Mouse (Mus musculus): ENCODE data around the gene Slc5a5. TPM values are rescaled to one million over a fixed set of nuclear protein-coding genes. Genes with fewer than 3 reads are reported as not detected.
A peak's percentile ranks its signal among the peaks of the same experiment; 100 is the strongest.

The Slc5a5 gene
- polyA plus RNA-seq, 1 experiment from 2014 or later, result 0.09 TPM

GRCm38 (mm10) chr8:70872643-70873363, 19.8 kb downstream of the Slc5a5 start:
- ATAC-seq (ENCODE audit: insufficient number of reproducible peaks, low FRiP score, low TSS enrichment, low read depth), result no peak
- Histone ChIP-seq H3K27ac (replicated peaks; ENCODE audit: low read depth, low read length) (peak overlapping the region; percentile 56; the same call in 1 of the 2 replicates), H3K4me1 (ENCODE audit: control insufficient read depth, insufficient read depth, low read length) (peaks cover 14% of the 10 kb centered on the region), H3K4me3 (ENCODE audit: low read depth, low read length) (peak overlapping the region; percentile 83), H3K4me2 (ENCODE audit: low read depth, severe bottlenecking) (peak overlapping the region; percentile 75), H3K27me3 (ENCODE audit: control insufficient read depth, insufficient read depth, low read length) (no peaks in the 10 kb centered on the region), H3K36me3 (ENCODE audit: control insufficient read depth, insufficient read depth, low read length) (no peaks in the 10 kb centered on the region; the same call in 1 of the 2 replicates), H3K9me3 (ENCODE audit: control insufficient read depth, low read length) (no peaks in the 10 kb centered on the region), H3K9ac (ENCODE audit: low read length) (peak overlapping the region; percentile 67)
- 8% methylated on average over 30 of the region's 31 CpGs for WGBS
- DNase-seq (ENCODE audit: low spot score), result no peak

DNA sequence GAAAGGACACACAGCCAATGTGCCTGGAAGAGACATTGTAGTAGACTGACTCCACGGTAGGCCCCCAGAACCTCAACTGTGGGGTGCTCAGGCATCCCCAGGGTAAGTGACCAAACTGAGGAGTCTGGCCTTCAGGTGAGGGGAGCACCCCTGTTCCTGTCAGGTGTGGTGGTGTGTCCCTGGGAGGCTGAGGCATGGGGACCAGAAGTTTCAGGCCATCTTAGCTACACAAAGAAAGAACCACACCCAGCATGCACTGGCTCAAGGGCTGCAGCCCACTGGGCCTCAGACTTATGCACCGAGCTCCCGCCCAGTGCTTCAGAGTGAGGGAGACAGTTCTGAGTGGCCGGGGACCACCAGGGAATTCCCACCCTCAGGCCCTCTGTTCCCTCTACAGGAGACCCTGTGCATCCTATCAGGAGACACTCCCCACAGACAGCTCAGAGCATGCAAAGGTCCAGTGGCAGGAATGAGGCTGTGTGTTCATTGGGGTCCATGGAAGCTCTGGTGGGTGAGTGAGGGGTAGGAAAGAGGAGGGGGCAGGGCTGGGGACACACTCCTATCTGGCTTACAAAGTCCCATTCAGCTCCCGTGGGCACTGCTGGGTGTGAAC, 21.3 kb downstream of the Slc5a5 start:
- ATAC-seq (ENCODE audit: insufficient number of reproducible peaks, low FRiP score, low TSS enrichment, low read depth) (no peak), DNase-seq (ENCODE audit: low spot score) (no peak)
- no peak overlapping the region for H3K4me2 ChIP-seq (ENCODE audit: low read depth, severe bottlenecking)
- H3K9me3 ChIP-seq (ENCODE audit: control insufficient read depth, low read length), result no peaks in the 10 kb centered on the region
- WGBS, result 87% methylated on average over 5 of the region's 5 CpGs
- H3K9ac ChIP-seq (ENCODE audit: low read length), result no peak overlapping the region
- no peak overlapping the region for H3K27ac ChIP-seq (replicated peaks; ENCODE audit: low read depth, low read length)
- no peak overlapping the region for H3K4me3 ChIP-seq (ENCODE audit: low read depth, low read length)
- no peaks in the 10 kb centered on the region; the same call in 1 of the 2 replicates for H3K36me3 ChIP-seq (ENCODE audit: control insufficient read depth, insufficient read depth, low read length)
- H3K4me1 ChIP-seq (ENCODE audit: control insufficient read depth, insufficient read depth, low read length), result peaks cover 14% of the 10 kb centered on the region
- no peaks in the 10 kb centered on the region for H3K27me3 ChIP-seq (ENCODE audit: control insufficient read depth, insufficient read depth, low read length)

GRCm38 (mm10) chr8:70869601-70870041, 22.9 kb downstream of the Slc5a5 start:
- Histone ChIP-seq H3K9ac (ENCODE audit: low read length) (no peak overlapping the region), H3K4me2 (ENCODE audit: low read depth, severe bottlenecking) (0 out of 2 replicates have a peak overlapping the region, but pooled peaks have one; percentile 52), H3K27me3 (ENCODE audit: control insufficient read depth, insufficient read depth, low read length) (no peaks in the 10 kb centered on the region), H3K9me3 (ENCODE audit: control insufficient read depth, low read length) (no peaks in the 10 kb centered on the region), H3K27ac (replicated peaks; ENCODE audit: low read depth, low read length) (no peak overlapping the region), H3K4me1 (ENCODE audit: control insufficient read depth, insufficient read depth, low read length) (peaks cover 21% of the 10 kb centered on the region), H3K36me3 (ENCODE audit: control insufficient read depth, insufficient read depth, low read length) (no peaks in the 10 kb centered on the region; the same call in 1 of the 2 replicates), H3K4me3 (ENCODE audit: low read depth, low read length) (no peak overlapping the region)
- no peak for ATAC-seq (ENCODE audit: insufficient number of reproducible peaks, low FRiP score, low TSS enrichment, low read depth)
- 49% methylated on average over 16 of the region's 16 CpGs for WGBS
- DNase-seq (ENCODE audit: low spot score), result peak; percentile 83

- H3K9ac ChIP-seq (ENCODE audit: low read length), result peak overlapping the region; percentile 22; the same call in 1 of the 2 replicates
- WGBS, result 39% methylated on average over 5 of the region's 5 CpGs
These were observed 23.4 kb downstream of the Slc5a5 start for GRCm38 (mm10) chr8:70869199-70869571.

GRCm38 (mm10) chr8:70868559-70869198, 23.9 kb downstream of the Slc5a5 start:
- DNase-seq (ENCODE audit: low spot score) (peak; percentile 80), ATAC-seq (ENCODE audit: insufficient number of reproducible peaks, low FRiP score, low TSS enrichment, low read depth) (no peak)
- WGBS, result 15% methylated on average over 40 of the region's 40 CpGs
- peak overlapping the region; percentile 17; the same call in 1 of the 2 replicates for H3K4me3 ChIP-seq (ENCODE audit: low read depth, low read length)
- H3K27me3 ChIP-seq (ENCODE audit: control insufficient read depth, insufficient read depth, low read length), result no peaks in the 10 kb centered on the region
- H3K27ac ChIP-seq (replicated peaks; ENCODE audit: low read depth, low read length), result peak overlapping the region; percentile 72
- H3K36me3 ChIP-seq (ENCODE audit: control insufficient read depth, insufficient read depth, low read length), result no peaks in the 10 kb centered on the region; the same call in 1 of the 2 replicates
- no peaks in the 10 kb centered on the region for H3K9me3 ChIP-seq (ENCODE audit: control insufficient read depth, low read length)
- H3K4me1 ChIP-seq (ENCODE audit: control insufficient read depth, insufficient read depth, low read length), result peaks cover 29% of the 10 kb centered on the region
- H3K9ac ChIP-seq (ENCODE audit: low read length), result peak overlapping the region; percentile 22; the same call in 1 of the 2 replicates
- H3K4me2 ChIP-seq (ENCODE audit: low read depth, severe bottlenecking), result peak overlapping the region; percentile 52

More at GRCm38 (mm10) chr8:70869199-70869571, 23.4 kb downstream of the Slc5a5 start:
- Histone ChIP-seq H3K36me3 (ENCODE audit: control insufficient read depth, insufficient read depth, low read length) (no peaks in the 10 kb centered on the region; the same call in 1 of the 2 replicates), H3K4me2 (ENCODE audit: low read depth, severe bottlenecking) (peak overlapping the region; percentile 52), H3K27ac (replicated peaks; ENCODE audit: low read depth, low read length) (peak overlapping the region; percentile 72), H3K9me3 (ENCODE audit: control insufficient read depth, low read length) (no peaks in the 10 kb centered on the region), H3K27me3 (ENCODE audit: control insufficient read depth, insufficient read depth, low read length) (no peaks in the 10 kb centered on the region), H3K4me3 (ENCODE audit: low read depth, low read length) (no peak overlapping the region), H3K4me1 (ENCODE audit: control insufficient read depth, insufficient read depth, low read length) (peaks cover 25% of the 10 kb centered on the region)
- no peak for DNase-seq (ENCODE audit: low spot score)
- ATAC-seq (ENCODE audit: insufficient number of reproducible peaks, low FRiP score, low TSS enrichment, low read depth), result no peak

- no peak overlapping the region; the same call in 1 of the 2 replicates for H3K9ac ChIP-seq (ENCODE audit: low read length)
- H3K4me3 ChIP-seq (ENCODE audit: low read depth, low read length), result no peak overlapping the region
- H3K9me3 ChIP-seq (ENCODE audit: control insufficient read depth, low read length), result no peaks in the 10 kb centered on the region
- ATAC-seq (ENCODE audit: insufficient number of reproducible peaks, low FRiP score, low TSS enrichment, low read depth), result no peak
- DNase-seq (ENCODE audit: low spot score), result no peak
- H3K27ac ChIP-seq (replicated peaks; ENCODE audit: low read depth, low read length), result no peak overlapping the region; the same call in 1 of the 2 replicates
- H3K4me2 ChIP-seq (ENCODE audit: low read depth, severe bottlenecking), result no peak overlapping the region
- peaks cover 41% of the 10 kb centered on the region for H3K4me1 ChIP-seq (ENCODE audit: control insufficient read depth, insufficient read depth, low read length)
- WGBS, result 91% methylated on average over 7 of the region's 7 CpGs
- peaks cover 15% of the 10 kb centered on the region for H3K27me3 ChIP-seq (ENCODE audit: control insufficient read depth, insufficient read depth, low read length)
- H3K36me3 ChIP-seq (ENCODE audit: control insufficient read depth, insufficient read depth, low read length), result no peaks in the 10 kb centered on the region; the same call in 1 of the 2 replicates
These were observed 26.0 kb downstream of the Slc5a5 start for GRCm38 (mm10) chr8:70866566-70866965.

GRCm38 (mm10) chr8:70866001-70866520, 26.5 kb downstream of the Slc5a5 start:
- ATAC-seq (ENCODE audit: insufficient number of reproducible peaks, low FRiP score, low TSS enrichment, low read depth), result peak; percentile 9; the same call in 1 of the 2 replicates
- Histone ChIP-seq H3K9me3 (ENCODE audit: control insufficient read depth, low read length) (no peaks in the 10 kb centered on the region), H3K4me2 (ENCODE audit: low read depth, severe bottlenecking) (peak overlapping the region; percentile 93), H3K4me3 (ENCODE audit: low read depth, low read length) (peak overlapping the region; percentile 37), H3K4me1 (ENCODE audit: control insufficient read depth, insufficient read depth, low read length) (peaks cover 41% of the 10 kb centered on the region), H3K27me3 (ENCODE audit: control insufficient read depth, insufficient read depth, low read length) (peaks cover 18% of the 10 kb centered on the region), H3K27ac (replicated peaks; ENCODE audit: low read depth, low read length) (peak overlapping the region; percentile 76), H3K36me3 (ENCODE audit: control insufficient read depth, insufficient read depth, low read length) (no peaks in the 10 kb centered on the region; the same call in 1 of the 2 replicates), H3K9ac (ENCODE audit: low read length) (peak overlapping the region; percentile 45; the same call in 1 of the 2 replicates)
- DNase-seq (ENCODE audit: low spot score), result no peak
- whole genome bisulfite sequencing, result 9% methylated on average over 12 of the region's 12 CpGs

All from limb, embryonic 11.5 days (tissue).